Mouse (Mus musculus): Measurements from ENCODE around the gene Ppp2r5b.

The Ppp2r5b gene

GRCm38 (mm10) chr19:6268170-6268528, 32.5 kb upstream of the Ppp2r5b start:
- DNase-seq, result peak; percentile 93 to 95

DNA sequence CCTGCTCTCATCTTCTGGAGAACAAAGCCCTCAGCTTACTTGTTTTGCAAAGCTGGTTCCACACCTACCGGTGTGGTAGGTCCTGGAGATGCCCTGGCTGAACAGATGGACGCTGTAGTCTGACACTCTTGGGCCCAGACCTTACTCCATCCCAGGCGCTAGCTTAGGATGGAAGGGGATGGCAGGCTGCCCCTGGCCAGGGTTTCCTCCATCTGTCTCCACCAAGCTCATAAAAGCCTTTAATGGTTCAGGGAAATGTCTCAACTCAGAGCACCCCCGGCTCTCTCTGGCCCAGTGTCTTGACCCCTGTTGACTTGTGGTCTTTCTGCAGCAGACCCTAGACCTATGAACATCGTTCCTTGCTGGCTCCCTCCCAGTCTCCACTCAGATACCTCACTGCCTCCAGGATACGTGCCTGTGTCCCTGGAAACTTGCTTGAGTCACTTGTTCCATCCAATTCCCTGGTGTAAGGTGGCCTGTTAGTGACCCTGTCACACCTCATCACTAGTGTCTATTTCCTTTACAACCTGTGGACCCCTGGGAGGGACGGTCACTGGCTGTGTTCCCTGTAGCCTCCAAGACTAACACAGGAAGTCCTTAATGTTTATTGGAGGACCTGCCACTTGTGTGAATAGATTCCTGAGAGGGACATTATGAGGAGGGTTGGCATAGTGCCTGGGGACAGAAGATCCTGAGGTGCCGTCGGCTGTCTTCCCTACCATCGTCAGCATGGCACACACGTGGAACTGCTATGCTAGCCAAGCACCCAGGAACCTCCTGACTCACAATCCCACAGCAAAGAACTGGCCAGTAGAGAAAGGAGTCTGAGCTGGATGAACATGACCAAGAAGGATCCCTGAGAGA, 31.9 kb upstream of the Ppp2r5b start:
- peak; percentile 95 to 97 for DNase-seq

DNA sequence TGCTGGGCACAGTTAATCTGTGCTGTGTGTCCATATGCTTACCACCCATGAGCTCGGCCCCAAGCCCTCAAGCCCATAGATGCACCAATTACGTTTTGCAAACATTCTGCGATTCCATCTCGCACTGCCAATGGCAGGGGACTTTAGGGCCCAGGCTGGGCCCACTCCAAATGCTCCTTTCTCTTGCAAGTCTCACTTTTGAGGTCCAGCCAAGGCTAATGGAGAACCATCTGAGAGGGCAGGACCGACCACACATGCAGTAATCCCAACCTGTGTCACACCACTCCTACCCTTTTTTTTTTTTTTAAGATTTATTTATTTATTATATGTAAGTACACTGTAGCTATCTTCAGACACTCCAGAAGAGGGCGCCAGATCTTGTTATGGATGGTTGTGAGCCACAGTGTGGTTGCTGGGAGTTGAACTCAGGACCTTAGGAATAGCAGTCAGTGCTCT, 30.1 kb upstream of the Ppp2r5b start:
- DNase-seq, result peak; percentile 62 to 73

DNA sequence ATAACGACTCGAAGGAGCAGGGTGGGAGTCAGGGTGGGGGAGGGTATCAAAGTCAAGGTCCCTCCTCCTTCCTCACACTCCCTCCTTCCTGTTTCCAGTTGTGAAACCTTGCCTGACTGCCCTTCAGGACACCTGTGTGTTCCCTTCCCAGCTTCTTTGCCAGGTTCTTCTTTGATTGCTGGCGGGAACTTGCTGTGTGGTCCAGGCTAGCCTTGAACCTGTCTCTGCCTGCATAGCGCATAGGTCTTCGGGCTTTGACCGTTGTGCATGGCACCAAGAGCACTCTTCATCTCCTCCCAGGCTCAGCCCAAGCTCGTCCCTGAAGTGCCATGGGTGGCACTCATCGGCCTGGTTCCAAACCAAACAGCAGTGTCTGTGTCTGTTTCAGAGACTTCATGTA, 29.3 kb upstream of the Ppp2r5b start:
- DNase-seq, result no peak

DNA sequence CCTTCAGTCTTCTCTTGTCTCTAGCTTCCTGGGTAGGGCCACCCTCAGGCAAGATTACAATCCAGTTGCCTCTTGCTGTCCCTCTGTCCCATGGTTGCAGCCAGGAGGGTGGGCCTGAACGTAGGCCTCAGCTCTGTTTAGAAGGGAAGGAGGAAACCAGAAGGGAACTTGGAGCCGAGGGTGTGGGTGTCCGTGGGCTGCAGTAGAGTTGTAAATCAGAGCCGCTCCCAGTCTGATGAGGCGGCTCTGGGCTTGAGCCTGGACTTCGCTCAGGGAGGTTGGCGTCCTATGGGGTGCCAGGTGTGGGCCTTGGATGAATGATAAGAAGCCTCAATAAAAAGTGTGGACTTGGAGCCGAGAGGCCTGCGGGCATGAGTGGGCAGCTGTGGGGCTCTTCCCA, 28.5 kb upstream of the Ppp2r5b start:
- DNase-seq, result no peak

- peak in 1 of 2 experiments; percentile 38 for DNase-seq
Measured at GRCm38 (mm10) chr19:6262839-6263433, 27.3 kb upstream of the Ppp2r5b start.

- DNase-seq, result peak; percentile 90 to 95
Measured at GRCm38 (mm10) chr19:6262222-6262621, 26.6 kb upstream of the Ppp2r5b start.

DNA sequence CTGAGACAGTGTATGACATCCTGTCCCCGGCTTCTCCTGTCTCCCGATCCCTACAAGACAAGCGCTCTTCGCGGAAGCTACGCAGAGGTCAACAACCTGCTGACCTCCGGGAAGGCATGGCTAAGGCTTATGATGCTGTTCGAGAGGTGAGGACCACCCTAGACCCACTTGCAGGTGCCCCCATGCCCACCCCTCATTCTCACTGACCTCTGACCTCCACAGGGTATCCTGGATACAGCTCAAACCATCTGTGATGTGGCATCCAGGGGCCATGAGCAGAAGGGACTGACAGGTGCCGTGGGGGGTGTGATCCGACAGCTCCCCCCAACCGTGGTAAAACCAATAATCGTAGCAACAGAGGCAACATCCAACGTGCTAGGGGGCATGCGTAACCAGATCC, 25.7 kb upstream of the Ppp2r5b start:
- no peak for DNase-seq

- peak in 1 of 2 experiments; percentile 48 for DNase-seq
Measured at GRCm38 (mm10) chr19:6260946-6261345, 25.3 kb upstream of the Ppp2r5b start.

DNA sequence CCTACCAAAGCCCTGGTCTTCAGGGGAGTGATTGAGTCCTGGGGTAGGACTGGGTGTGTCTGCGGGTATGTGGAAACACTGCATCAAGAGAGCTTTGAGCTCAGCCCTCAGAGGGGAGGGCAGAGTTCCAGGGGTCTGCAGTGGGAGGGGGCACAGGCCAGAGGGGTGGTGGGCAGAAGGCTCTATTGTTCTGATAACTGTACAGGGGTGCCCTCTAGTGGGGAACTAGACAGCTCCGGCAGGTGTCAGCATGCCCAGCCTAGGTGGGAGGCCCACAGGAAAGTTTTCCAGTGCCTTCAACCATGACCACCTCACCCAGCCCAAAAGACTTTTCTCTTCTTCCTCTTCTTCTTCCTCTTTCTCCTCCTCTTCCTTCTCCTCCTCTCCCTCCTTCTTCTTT, 24.8 kb upstream of the Ppp2r5b start:
- DNase-seq, result peak; percentile 73 to 76

- no peak for DNase-seq
Measured at GRCm38 (mm10) chr19:6253021-6253420, 17.3 kb upstream of the Ppp2r5b start.

DNA sequence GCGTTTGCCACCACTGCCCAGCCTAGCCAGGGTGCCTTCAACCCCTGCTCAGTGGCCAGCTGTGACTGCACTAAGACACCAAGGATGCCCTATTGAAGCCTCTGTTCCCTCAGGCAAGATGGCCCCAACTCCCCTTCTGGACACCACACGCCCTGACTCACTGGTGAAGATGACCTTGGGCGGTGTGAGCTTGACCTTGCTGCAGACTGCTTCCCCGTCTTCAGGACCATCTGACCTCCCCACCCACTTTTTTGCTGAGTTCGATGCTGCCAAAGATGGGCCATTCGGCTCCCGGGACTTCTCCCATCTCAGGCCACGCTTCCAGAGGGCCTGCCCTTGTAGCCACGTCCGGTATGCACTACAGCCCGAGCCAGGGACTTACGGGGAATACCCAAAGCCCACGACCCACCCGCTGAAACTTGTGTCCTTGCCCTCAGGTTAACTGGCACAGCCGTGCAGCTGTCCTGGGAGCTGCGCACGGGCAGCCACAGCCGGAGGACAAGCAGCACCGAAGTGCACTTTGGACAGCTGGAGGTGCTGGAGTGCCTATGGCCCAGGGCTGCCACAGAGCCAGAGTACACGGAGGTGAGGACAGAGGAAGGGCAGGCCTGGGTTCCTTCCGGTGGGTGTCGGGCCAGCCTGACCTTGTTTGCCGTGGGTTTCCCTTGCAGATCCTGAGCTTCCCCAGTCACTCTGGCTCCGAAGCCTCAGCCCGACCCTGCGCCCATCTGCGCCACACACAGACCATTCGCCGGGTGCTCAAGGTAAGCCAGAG, 12.0 kb upstream of the Ppp2r5b start:
- no peak for DNase-seq

GRCm38 (mm10) chr19:6245806-6246205, 10.1 kb upstream of the Ppp2r5b start:
- DNase-seq, result no peak

GRCm38 (mm10) chr19:6243226-6243625, 7.6 kb upstream of the Ppp2r5b start:
- no peak for DNase-seq

DNA sequence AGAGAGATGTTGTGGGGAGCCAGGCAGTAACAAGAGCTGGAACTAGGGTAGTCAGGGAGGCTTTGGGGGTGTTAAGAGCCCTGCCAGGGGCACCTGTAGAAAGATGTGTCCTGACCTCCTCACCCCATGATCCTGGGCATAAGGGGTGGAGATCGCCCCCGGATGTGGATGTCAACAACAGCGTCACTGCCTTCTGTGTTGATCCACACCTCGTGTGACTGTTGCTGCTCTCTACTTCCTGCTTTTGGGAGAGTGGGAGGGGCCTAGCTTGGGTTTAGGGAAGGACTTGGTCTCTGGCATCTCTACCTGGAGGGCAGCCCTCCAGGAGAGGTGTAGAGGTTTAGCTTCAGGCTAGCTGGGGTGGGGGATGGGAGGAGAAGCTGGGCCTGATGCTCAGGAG, 6.6 kb upstream of the Ppp2r5b start:
- DNase-seq, result peak; percentile 48 to 69

GRCm38 (mm10) chr19:6241274-6242107, 5.8 kb upstream of the Ppp2r5b start, which contains the start of gene Atg2a:
TSS of gene Atg2a (plus strand) at chr19:6241668.
- peak; percentile 98 to 99 for DNase-seq

DNA sequence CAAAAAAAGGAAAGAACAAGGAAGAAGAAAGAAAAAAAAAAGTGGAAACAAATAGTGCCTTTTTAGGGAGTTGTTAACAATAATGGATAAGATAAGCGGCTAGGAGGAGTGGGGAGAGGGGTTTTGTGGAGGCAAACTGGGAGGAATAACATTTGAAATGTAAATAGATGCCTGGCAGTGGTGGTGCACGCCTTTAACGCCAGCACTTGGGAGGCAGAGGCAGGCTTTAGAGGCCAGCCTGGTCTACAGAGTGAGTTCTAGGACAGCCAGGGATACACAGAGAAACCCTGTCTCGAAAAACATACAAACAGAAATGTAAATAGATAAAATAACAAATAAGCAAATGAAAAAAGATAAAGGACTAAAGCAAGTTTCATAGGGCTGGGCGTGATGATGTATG, 5.1 kb upstream of the Ppp2r5b start:
- DNase-seq, result no peak

DNA sequence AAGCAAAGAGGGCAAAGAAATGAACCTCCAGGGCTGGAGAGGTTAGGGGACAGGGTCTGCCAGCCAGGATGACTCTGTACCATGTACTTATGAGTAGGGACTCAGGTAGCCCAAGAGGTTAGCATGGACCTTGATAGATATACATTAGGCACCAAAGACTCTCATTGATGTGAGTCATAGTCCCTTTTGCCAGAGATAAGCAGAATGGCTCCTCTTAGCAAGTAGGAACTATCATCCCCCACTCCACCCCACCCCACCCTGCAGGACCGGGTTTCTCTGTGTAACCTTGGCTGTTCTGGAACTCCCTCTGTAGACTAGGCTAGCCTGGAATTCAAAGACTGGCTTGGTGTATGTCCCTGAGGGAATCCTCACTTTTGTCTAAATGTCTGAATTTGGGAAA, 4.5 kb upstream of the Ppp2r5b start:
- DNase-seq, result no peak

DNA sequence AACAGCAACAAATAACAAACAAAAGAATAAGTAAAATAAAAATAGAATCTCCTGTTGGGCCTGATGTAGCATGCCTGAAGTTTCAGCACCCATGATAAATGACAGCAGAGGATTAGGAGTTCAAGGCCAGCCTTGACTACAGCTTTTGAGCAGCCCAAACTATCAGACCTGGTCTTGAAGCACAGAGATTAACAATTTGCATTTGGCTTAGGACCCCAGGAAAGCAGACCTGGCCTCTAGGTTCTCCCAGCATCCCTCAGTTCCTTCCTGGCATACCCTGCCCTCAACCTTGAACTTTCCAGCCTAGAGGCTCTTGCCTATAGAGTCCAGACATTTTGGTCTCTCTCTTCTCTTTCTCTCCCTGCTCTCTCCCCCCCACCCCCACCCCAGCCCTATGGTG, 3.1 kb upstream of the Ppp2r5b start:
- no peak for DNase-seq

DNA sequence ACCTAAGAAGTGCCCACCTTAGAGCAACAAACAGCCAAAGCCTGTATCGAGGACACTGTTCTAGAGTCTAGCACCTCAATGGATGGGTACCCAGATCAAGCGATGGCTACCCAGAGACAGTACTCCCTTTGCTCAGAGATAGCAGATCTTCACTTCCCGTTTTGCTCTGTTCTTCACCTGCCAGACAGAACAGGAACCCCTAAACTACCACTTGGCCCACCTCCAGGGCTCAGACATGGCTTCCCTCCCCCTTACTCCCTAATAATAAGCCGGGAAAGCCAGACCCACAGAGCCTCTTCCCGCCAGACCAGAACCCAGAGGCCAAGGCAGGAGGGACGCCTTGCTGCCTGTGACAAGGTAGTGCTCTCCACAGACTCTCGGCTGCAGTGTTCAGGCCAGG, 1.2 kb upstream of the Ppp2r5b start:
- peak; percentile 40 to 58 for DNase-seq

DNA sequence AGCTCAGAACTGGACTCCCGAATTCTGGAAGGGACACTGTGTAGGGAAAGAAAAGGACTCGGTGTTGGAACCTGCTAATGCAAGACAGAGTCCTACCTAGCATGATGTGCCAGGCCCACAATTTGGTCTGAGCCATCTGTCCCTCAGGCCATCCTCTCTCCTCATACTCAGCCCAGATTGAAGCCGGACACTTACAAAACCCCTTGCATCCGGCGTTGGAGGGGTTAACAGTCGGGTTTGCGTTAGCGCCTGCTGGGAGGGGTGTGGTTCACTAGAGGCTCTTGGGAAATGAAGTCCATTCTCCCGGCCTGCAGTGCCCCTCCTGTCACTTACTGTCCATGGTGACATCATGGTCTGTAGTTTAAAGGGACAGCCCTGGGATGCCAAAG, 375 bp upstream of the Ppp2r5b start:
- DNase-seq, result peak; percentile 97 to 98

DNA sequence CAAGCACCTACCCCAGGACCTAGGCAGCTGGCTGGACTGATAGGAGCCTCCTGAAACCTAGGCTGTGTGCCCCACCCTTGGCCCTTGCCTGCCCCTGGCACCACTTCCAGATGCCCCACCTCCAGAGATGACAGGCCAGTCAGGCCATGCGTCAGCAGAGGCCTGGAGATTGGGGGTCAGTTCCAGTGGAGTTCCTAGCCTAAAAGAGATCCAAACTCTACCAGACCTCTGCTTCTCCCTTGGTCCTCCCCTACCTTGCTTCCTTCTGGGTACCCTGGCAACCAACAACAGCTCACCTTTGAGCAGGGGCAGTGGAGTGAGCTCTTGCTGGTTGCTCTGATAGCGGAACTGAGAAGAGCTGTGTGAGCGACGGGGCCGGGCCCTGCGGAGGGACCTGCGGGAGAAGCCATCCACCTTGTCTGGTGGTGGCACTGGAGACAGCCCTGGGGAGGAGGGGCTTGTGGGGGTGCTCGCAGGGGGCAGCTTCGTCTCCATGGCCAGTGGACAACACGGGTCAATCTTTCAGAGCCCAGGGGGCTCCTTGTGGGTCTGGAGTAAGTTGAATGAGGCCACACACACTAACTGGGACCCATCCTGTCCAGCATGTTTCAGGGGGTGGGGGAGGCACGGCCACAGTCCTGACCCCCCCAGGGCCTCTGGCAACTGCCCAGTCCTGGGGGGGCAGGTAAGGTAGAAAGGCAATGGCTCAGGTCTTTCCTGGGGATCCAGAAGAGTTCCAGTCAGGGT, 1.2 kb downstream of the Ppp2r5b start:
- peak; percentile 42 to 51 for DNase-seq

All from cerebellum, postnatal 14 days (tissue).